Mouse (Mus musculus): Measurements from ENCODE around the gene Dclk3.

DNA sequence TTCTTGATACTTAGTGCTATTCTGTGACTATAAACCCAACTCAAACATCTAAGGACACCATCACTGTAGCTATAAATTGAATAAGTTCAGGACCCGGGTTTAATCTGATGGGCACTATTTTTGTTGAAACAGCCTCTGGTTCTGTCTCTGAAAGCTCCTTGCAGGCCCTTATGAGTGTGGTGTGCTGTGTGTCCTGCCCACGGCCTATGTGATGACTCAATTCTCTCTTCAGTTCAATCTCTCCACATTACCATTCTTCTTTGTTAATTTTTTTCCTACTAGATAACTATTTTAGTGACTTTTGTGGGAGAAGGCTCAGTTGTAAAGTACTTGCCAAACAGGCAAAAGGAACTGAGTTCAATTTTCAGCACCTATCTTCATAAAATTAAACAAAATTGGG lies 7.3 kb downstream of the Dclk3 start:
- no peak for TF ChIP-seq CTCF (IDR thresholded peaks at IDR 0.05; ENCODE audit: borderline replicate concordance, insufficient read depth, low read depth, low read length)
- no peak for TF ChIP-seq POLR2A (IDR thresholded peaks at IDR 0.05; ENCODE audit: borderline replicate concordance, insufficient read depth, low read length)
